ENCODE assay signal across 9 mouse cellular contexts in the genomic region with DNA sequence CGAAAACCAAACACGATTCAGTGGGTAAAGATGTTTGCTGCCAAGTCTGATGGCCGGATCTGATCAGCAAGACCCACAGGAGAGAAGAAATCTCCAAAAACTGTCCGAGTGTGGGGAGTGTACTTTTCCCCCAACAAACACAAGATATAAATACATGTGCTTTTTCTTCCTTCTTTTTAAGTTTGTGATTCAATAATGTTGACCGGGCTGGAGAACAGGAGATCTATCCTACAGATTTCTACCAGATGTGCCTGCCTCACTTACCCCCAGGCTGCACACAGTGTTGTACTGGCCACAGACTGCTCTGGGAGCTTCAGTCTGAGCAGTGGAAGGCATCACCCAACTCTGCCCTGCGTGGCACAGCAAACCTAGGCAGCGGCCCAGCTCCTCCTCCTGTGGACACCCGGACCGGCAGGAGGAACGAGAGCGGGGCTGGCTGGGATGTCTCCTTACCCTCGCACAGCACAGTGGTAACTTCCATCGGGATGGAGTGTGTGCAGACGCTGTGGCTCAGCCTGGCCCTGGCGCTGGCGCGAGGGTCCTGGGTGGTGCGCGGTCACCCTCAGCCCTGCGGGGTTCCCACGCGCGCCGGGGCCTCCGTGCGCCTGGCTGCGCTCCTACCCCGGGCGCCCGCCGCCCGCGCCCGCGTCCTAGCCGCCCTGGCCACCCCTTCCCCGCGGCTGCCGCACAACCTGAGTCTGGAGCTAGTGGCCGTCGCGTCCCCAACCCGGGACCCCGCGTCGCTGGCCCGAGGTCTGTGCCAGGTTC. TPM values are rescaled to one million over a fixed set of nuclear protein-coding genes. Genes with fewer than 3 reads are reported as not detected.
DNase-seq lines count a peak whose midpoint lies in the region; ATAC-seq and TF ChIP-seq lines count a peak whose summit lies in the region.
"Had no signal": no experiment of that assay in that cellular context is flagged by ENCODE, and none has a peak within 500 bp of the region (broad histone marks: within the 10 kb centered on the region; RNA-seq: fewer than 3 reads in every experiment).

A gene (plus strand): TSS at position 301 of the 768 bp plus-strand sequence.

- 6% methylated on average over 47 of the region's 47 CpGs for WGBS in intestine, embryonic 15.5 days
- WGBS in neural tube, embryonic 12.5 days: 8% methylated on average over 47 of the region's 47 CpGs

- intact Hi-C loops in left cerebral cortex, adult 2 months (cut with DNase I): no loop called here

- DNase-seq in adrenal gland, postnatal 10 days: peak; percentile 39
- DNase-seq in adrenal gland, adult 8-10 months: no peak
- DNase-seq in left cerebral cortex, adult 2 months (ENCODE audit: extremely low spot score in 1 of 2, low spot score in 2 of 2): no peak
- DNase-seq in left cerebral cortex, adult 18-20 months (ENCODE audit: low spot score in 2 of 2): no peak
- no peak for DNase-seq in thymus, postnatal 25 days
- DNase-seq in thymus, postnatal 10 days (ENCODE audit: low spot score in 2 of 2): no peak
- DNase-seq: kidney, adult 9 months had no signal

- no peak for ATAC-seq in intestine, embryonic 15.5 days
- ATAC-seq in neural tube, embryonic 12.5 days (ENCODE audit: low FRiP score, low read depth): no peak

- H3K9me3 ChIP-seq in intestine, embryonic 15.5 days: no peaks in the 10 kb centered on the region
- no peaks in the 10 kb centered on the region for H3K9me3 ChIP-seq in neural tube, embryonic 12.5 days

- H3K27ac ChIP-seq in left cerebral cortex, adult 2 months: no peak within 1 kb of the TSS
- no peak within 1 kb of the TSS for H3K27ac ChIP-seq in intestine, embryonic 15.5 days
- H3K27ac ChIP-seq in neural tube, embryonic 12.5 days: no peak within 1 kb of the TSS

- H3K27me3 ChIP-seq in intestine, embryonic 15.5 days (replicated peaks): peaks cover 33% of the 10 kb centered on the region
- H3K27me3 ChIP-seq in neural tube, embryonic 12.5 days (replicated peaks): peaks cover 41% of the 10 kb centered on the region

- peaks cover 29% of the 10 kb centered on the region for H3K36me3 ChIP-seq in intestine, embryonic 15.5 days
- H3K36me3 ChIP-seq in neural tube, embryonic 12.5 days: peaks cover 45% of the 10 kb centered on the region

- H3K4me2 ChIP-seq in intestine, embryonic 15.5 days (replicated peaks): peak within 1 kb of the TSS; percentile 88
- peak within 1 kb of the TSS; percentile 60 for H3K4me2 ChIP-seq in neural tube, embryonic 12.5 days (replicated peaks)

- no peak for TF ChIP-seq CTCF in left cerebral cortex, adult 2 months (IDR thresholded peaks at IDR 0.05)

- H3K9ac ChIP-seq in intestine, embryonic 15.5 days: peak within 1 kb of the TSS; percentile 52
- H3K9ac ChIP-seq in neural tube, embryonic 12.5 days: peak within 1 kb of the TSS; percentile 47; the same call in 1 of the 2 replicates

- H3K4me3 ChIP-seq in left cerebral cortex, adult 2 months: peak within 1 kb of the TSS; percentile 29
- peak within 1 kb of the TSS; percentile 43 for H3K4me3 ChIP-seq in intestine, embryonic 15.5 days (replicated peaks)
- peak within 1 kb of the TSS; percentile 23; the same call in 1 of the 2 replicates for H3K4me3 ChIP-seq in neural tube, embryonic 12.5 days

- H3K4me1 ChIP-seq in intestine, embryonic 15.5 days (replicated peaks): peaks cover 9% of the 10 kb centered on the region
- H3K4me1 ChIP-seq in neural tube, embryonic 12.5 days: peaks cover 9% of the 10 kb centered on the region

RNA-seq across cellular contexts. Expression of the gene that starts here (rescaled TPM):
- total RNA-seq in adrenal gland, postnatal 10 days (2021): under 1 TPM; 0.27 to 0.36 TPM
- total RNA-seq in adrenal gland, adult 8-10 months (2022): 1 to 10 TPM in 1 of 4 experiments, under 1 TPM in 1, not detected in 2; 0.83 to 1.4 TPM
- total RNA-seq in left cerebral cortex, adult 2 months (2021): under 1 TPM; 0.14 to 0.20 TPM
- under 1 TPM; 0.14 to 0.16 TPM for total RNA-seq in left cerebral cortex, adult 18-20 months (2021)
- polyA plus RNA-seq in intestine, embryonic 15.5 days (2015; fragmentation: Nextera tagmentation; extraction: Ambion mirVana): 0.11 TPM in 2 replicates
- polyA plus RNA-seq in neural tube, embryonic 12.5 days (2016; fragmentation: Nextera tagmentation; extraction: Ambion mirVana): 0.24 and 0.40 TPM in 2 replicates

Comparison
In these comparisons a context has a peak if more than half of its experiments do, and no peak if none do; other contexts are left out.
1. Peak in DNase-seq in adrenal gland, postnatal 10 days; RNA of the gene not detected or under 1 TPM.